Mouse (Mus musculus) erythroblast, embryonic 14.5 days (primary cell): ENCODE results near the gene Atg2a. TPM values are rescaled to one million over a fixed set of nuclear protein-coding genes. Genes with fewer than 3 reads are reported as not detected.
A peak's percentile ranks its signal among the peaks of the same experiment; 100 is the strongest.

Source experiments
- H3K27me3 ChIP-seq: 2 replicates; pipeline ENCODE4 v1.6.1; 2012; ENCODE audit warnings: inconsistent platforms; ENCODE audit not compliant: control insufficient read depth
- H3K36me3 ChIP-seq: 2 replicates; pipeline ENCODE4 v1.6.1; 2012; ENCODE audit warnings: mild to moderate bottlenecking, inconsistent platforms; ENCODE audit not compliant: control insufficient read depth
- H3K4me1 ChIP-seq: 2 replicates; pipeline ENCODE4 v1.6.1; 2012; ENCODE audit warnings: inconsistent platforms; ENCODE audit not compliant: control insufficient read depth
- H3K4me3 ChIP-seq: replicated peaks from 2 replicates; pipeline ENCODE3; 2012; ENCODE audit warnings: moderate library complexity, mild to moderate bottlenecking, inconsistent platforms
- H3K9me3 ChIP-seq: 2 replicates; pipeline ENCODE4 v1.6.1; 2012; ENCODE audit warnings: low read length, inconsistent platforms, mixed read lengths; ENCODE audit not compliant: control insufficient read depth
- GATA1 ChIP-seq: IDR thresholded peaks from 2 replicates; pipeline ENCODE4 v1.6.1; 2012; ENCODE audit warnings: low read length, inconsistent platforms, mixed read lengths
- TAL1 ChIP-seq: IDR thresholded peaks from 3 replicates; pipeline ENCODE4 v1.6.1; 2012; ENCODE audit warnings: low read length, inconsistent platforms, mixed read lengths
- polyA plus RNA-seq: library from polyadenylated mRNA; stranded (reverse); fragments of >175 nt; gene quantifications from 2 replicates; pipeline ENCODE4 v1.2.3, GENCODE M21; 2012

The Atg2a gene
- polyA plus RNA-seq, 1 experiment, result 5.6 TPM

- no peaks in the 10 kb centered on the region for H3K9me3 ChIP-seq
- H3K27me3 ChIP-seq, result no peaks in the 10 kb centered on the region
- H3K4me3 ChIP-seq, result peak overlapping the region; percentile 73
- H3K4me1 ChIP-seq, result peaks cover 59% of the 10 kb centered on the region
- H3K36me3 ChIP-seq, result peaks cover 43% of the 10 kb centered on the region
- TF ChIP-seq TAL1, result no peak
- TF ChIP-seq GATA1, result no peak
These were observed 813 bp downstream of the Atg2a start for GRCm38 (mm10) chr19:6242281-6242680.

GRCm38 (mm10) chr19:6243226-6243625 is 1.8 kb downstream of the Atg2a start:
- Histone ChIP-seq H3K36me3 (peaks cover 52% of the 10 kb centered on the region), H3K9me3 (peaks cover 5% of the 10 kb centered on the region), H3K4me1 (peaks cover 51% of the 10 kb centered on the region), H3K27me3 (no peaks in the 10 kb centered on the region), H3K4me3 (peak overlapping the region; percentile 73)
- TF ChIP-seq GATA1, result no peak
- TF ChIP-seq TAL1, result no peak

- Histone ChIP-seq H3K27me3 (no peaks in the 10 kb centered on the region), H3K4me3 (no peak overlapping the region), H3K9me3 (peaks cover 11% of the 10 kb centered on the region), H3K36me3 (peaks cover 73% of the 10 kb centered on the region), H3K4me1 (peaks cover 26% of the 10 kb centered on the region)
- no peak for TF ChIP-seq TAL1
- no peak for TF ChIP-seq GATA1
These were observed 4.3 kb downstream of the Atg2a start for GRCm38 (mm10) chr19:6245806-6246205.

- Histone ChIP-seq H3K27me3 (no peaks in the 10 kb centered on the region), H3K4me3 (no peak overlapping the region), H3K9me3 (peaks cover 11% of the 10 kb centered on the region), H3K4me1 (peaks cover 11% of the 10 kb centered on the region), H3K36me3 (peaks cover 91% of the 10 kb centered on the region)
- no peak for TF ChIP-seq TAL1
- no peak for TF ChIP-seq GATA1
These were observed 6.2 kb downstream of the Atg2a start for GRCm38 (mm10) chr19:6247526-6248300.

GRCm38 (mm10) chr19:6253021-6253420 is 11.6 kb downstream of the Atg2a start:
- TF ChIP-seq GATA1 (no peak), TAL1 (no peak)
- Histone ChIP-seq H3K4me3 (no peak overlapping the region), H3K4me1 (no peaks in the 10 kb centered on the region; the same call in 1 of the 2 replicates), H3K36me3 (peaks cover 94% of the 10 kb centered on the region), H3K27me3 (no peaks in the 10 kb centered on the region), H3K9me3 (peaks cover 8% of the 10 kb centered on the region)

GRCm38 (mm10) chr19:6260428-6260827 is 19.0 kb downstream of the Atg2a start:
- peaks cover 66% of the 10 kb centered on the region for H3K36me3 ChIP-seq

GRCm38 (mm10) chr19:6260946-6261345 is 19.5 kb downstream of the Atg2a start:
- TF ChIP-seq GATA1 (no peak), TAL1 (no peak)
- H3K36me3 ChIP-seq, result peaks cover 60% of the 10 kb centered on the region
- peaks cover 2% of the 10 kb centered on the region; the same call in 1 of the 2 replicates for H3K9me3 ChIP-seq
- no peak overlapping the region for H3K4me3 ChIP-seq
- H3K27me3 ChIP-seq, result no peaks in the 10 kb centered on the region
- H3K4me1 ChIP-seq, result peaks cover 2% of the 10 kb centered on the region

More at GRCm38 (mm10) chr19:6260428-6260827, 19.0 kb downstream of the Atg2a start:
- Histone ChIP-seq H3K4me3 (no peak overlapping the region), H3K4me1 (peaks cover 2% of the 10 kb centered on the region), H3K27me3 (no peaks in the 10 kb centered on the region), H3K9me3 (peaks cover 2% of the 10 kb centered on the region; the same call in 1 of the 2 replicates)
- TF ChIP-seq GATA1 (no peak), TAL1 (no peak)

GRCm38 (mm10) chr19:6261379-6261778 is 19.9 kb downstream of the Atg2a start:
- Histone ChIP-seq H3K9me3 (peaks cover 2% of the 10 kb centered on the region; the same call in 1 of the 2 replicates), H3K27me3 (no peaks in the 10 kb centered on the region), H3K4me1 (peaks cover 2% of the 10 kb centered on the region), H3K4me3 (no peak overlapping the region), H3K36me3 (peaks cover 56% of the 10 kb centered on the region)
- TF ChIP-seq TAL1 (no peak), GATA1 (no peak)

- Histone ChIP-seq H3K4me3 (no peak overlapping the region), H3K36me3 (peaks cover 48% of the 10 kb centered on the region), H3K9me3 (peaks cover 2% of the 10 kb centered on the region; the same call in 1 of the 2 replicates), H3K27me3 (no peaks in the 10 kb centered on the region), H3K4me1 (peaks cover 6% of the 10 kb centered on the region)
- TF ChIP-seq TAL1 (no peak), GATA1 (no peak)
These were observed 20.8 kb downstream of the Atg2a start for GRCm38 (mm10) chr19:6262222-6262621.

- 0 out of 2 replicates have a peak, but pooled peaks cover 3% of the 10 kb centered on the region for H3K27me3 ChIP-seq
- H3K36me3 ChIP-seq, result peaks cover 40% of the 10 kb centered on the region
- no peak for TF ChIP-seq TAL1
- no peak for TF ChIP-seq GATA1
- H3K4me3 ChIP-seq, result peak overlapping the region; percentile 53
- peaks cover 2% of the 10 kb centered on the region; the same call in 1 of the 2 replicates for H3K9me3 ChIP-seq
- H3K4me1 ChIP-seq, result peaks cover 7% of the 10 kb centered on the region
These were observed 21.5 kb downstream of the Atg2a start for GRCm38 (mm10) chr19:6262839-6263433.
